Mouse (Mus musculus) cerebellum, adult 2 months (tissue): ENCODE measurements around the gene Rbks. TPM values are rescaled to one million over a fixed set of nuclear protein-coding genes. Genes with fewer than 3 reads are reported as not detected.
"Not testable (repeated sequence)": the region's sequence is repeated elsewhere in the genome, so short reads cannot be mapped to it uniquely, and the experiment has no call there.

Experiments
- DNase-seq, 2 experiments: peaks; one replicate each; pipeline ENCODE4 v3.0.0; 2021
- H3K27ac ChIP-seq: fragments of 200-500 bp; 2 replicates; pipeline ENCODE4 v1.5.1; 2012; ENCODE audit warnings: low read length, control low read depth, inconsistent platforms; ENCODE audit not compliant: insufficient read depth
- H3K27me3 ChIP-seq: fragments of 200-500 bp; 2 replicates; pipeline ENCODE4 v1.6.1; 2012; ENCODE audit warnings: inconsistent platforms, mild to moderate bottlenecking, low read length, moderate library complexity; ENCODE audit not compliant: control insufficient read depth, insufficient read depth
- H3K4me1 ChIP-seq: fragments of 200-500 bp; 2 replicates; pipeline ENCODE4 v1.6.1; 2011; ENCODE audit warnings: low read length; ENCODE audit not compliant: control insufficient read depth, insufficient read depth
- H3K4me3 ChIP-seq: fragments of 200-500 bp; replicated peaks from 2 replicates; pipeline ENCODE3; 2011; ENCODE audit warnings: mild to moderate bottlenecking, low read depth, low read length, control low read depth; ENCODE audit not compliant: insufficient read depth
- CTCF ChIP-seq: fragments of 200-500 bp; IDR thresholded peaks from 2 replicates; pipeline ENCODE4 v1.5.1; 2011; ENCODE audit warnings: low read depth, mild to moderate bottlenecking, control low read depth, low read length, moderate library complexity, borderline replicate concordance; ENCODE audit not compliant: insufficient read depth
- POLR2A ChIP-seq: fragments of 200-500 bp; IDR thresholded peaks from 2 replicates; pipeline ENCODE4 v1.6.1; 2011; ENCODE audit warnings: low read length, control low read depth, borderline replicate concordance; ENCODE audit not compliant: insufficient read depth
- WGBS: fragments of 180-500 bp; shearing (Covaris S2); methylation state at CpG from one replicate; pipeline ENCODE4 v1.1.7; 2018; 5-methylcytosine and 5-hydroxymethylcytosine counted together
- polyA plus RNA-seq: library from polyadenylated mRNA; depleted of rRNA; stranded (reverse); fragments of >200 nt; gene quantifications from 2 replicates; pipeline ENCODE4 v1.2.3, GENCODE M21; 2012

The Rbks gene
- polyA plus RNA-seq, 1 experiment = 4.4 TPM

- H3K4me3 ChIP-seq = no peak overlapping the region
- no peaks in the 10 kb centered on the region for H3K4me1 ChIP-seq
- DNase-seq = no peak
- H3K27me3 ChIP-seq = no peaks in the 10 kb centered on the region
- 91% methylated on average over 6 of the region's 6 CpGs for WGBS
- H3K27ac ChIP-seq = no peak overlapping the region
- TF ChIP-seq POLR2A (no peak), CTCF (no peak)
Observed at GRCm38 (mm10) chr5:31644847-31645246, 52.6 kb downstream of the Rbks start.

DNA sequence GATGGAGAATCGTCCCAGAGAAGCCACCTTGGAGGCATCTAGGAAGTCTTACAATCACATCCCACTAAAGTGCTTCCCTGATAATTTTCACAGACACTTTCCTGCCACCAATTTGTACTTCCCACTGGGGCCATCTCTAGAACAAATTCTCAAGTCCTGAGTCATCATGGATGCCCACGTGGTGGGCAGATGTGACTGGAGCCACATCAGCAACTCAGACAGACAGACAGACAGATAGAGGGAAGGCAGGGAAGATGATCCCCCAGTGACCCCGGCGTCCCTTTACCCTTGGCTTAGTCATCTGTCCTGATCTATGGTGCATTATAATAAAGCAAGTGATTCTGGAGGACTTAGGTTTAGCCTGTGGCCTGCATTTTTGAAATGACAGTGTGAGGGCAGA lies 53.2 kb downstream of the Rbks start:
- 82% methylated on average over 4 of the region's 4 CpGs for WGBS
- no peak overlapping the region for H3K4me3 ChIP-seq
- H3K27ac ChIP-seq = no peak overlapping the region
- DNase-seq = no peak
- H3K4me1 ChIP-seq = no peaks in the 10 kb centered on the region
- no peaks in the 10 kb centered on the region for H3K27me3 ChIP-seq
- TF ChIP-seq CTCF = no peak
- TF ChIP-seq POLR2A = no peak

- no peaks in the 10 kb centered on the region for H3K4me1 ChIP-seq
- H3K27me3 ChIP-seq = no peaks in the 10 kb centered on the region
- no peak for DNase-seq
- 95% methylated on average over 3 of the region's 3 CpGs for WGBS
- no peak overlapping the region for H3K27ac ChIP-seq
- no peak for TF ChIP-seq CTCF
- TF ChIP-seq POLR2A = no peak
- no peak overlapping the region for H3K4me3 ChIP-seq
Observed at GRCm38 (mm10) chr5:31642300-31642699, 55.1 kb downstream of the Rbks start.

GRCm38 (mm10) chr5:31640542-31640941 lies 56.9 kb downstream of the Rbks start:
- Histone ChIP-seq H3K27ac (no peak overlapping the region), H3K4me1 (no peaks in the 10 kb centered on the region), H3K27me3 (no peaks in the 10 kb centered on the region), H3K4me3 (no peak overlapping the region)
- TF ChIP-seq CTCF (no peak), POLR2A (no peak)
- DNase-seq = no peak
- WGBS = 92% methylated on average over 2 of the region's 2 CpGs

DNA sequence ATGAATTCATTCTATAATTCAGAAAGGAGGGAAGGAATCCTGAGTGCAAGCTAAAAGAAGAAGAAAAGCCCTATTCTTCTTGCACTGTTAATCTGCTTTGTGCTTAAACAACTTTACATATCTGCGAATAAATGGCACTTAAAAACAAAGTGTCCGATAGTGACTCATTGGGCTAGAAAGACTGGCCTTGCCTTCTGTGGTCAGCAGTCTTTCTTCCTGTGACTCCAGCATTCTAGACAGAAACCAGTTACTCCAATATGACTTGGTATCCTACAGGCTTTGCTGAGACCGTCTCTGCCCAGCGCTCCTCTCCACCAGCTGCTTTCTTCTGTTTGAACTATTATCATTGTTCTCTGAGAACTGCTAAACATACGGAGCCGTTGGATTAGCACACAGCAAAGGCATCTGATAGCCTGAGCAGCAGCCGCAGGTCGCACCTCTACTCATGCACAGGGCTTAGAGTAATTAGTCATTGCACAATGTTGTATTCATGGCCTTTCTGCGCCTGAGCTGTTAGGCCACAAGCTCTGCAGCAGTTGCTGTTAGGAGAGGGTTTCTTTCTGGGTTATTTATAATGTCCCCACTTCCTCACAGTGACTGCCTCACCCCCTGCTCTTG lies 60.7 kb downstream of the Rbks start:
- H3K4me3 ChIP-seq = no peak overlapping the region
- no peaks in the 10 kb centered on the region for H3K27me3 ChIP-seq
- WGBS = 76% methylated on average over 9 of the region's 9 CpGs
- H3K27ac ChIP-seq = no peak overlapping the region
- no peaks in the 10 kb centered on the region for H3K4me1 ChIP-seq
- TF ChIP-seq CTCF = no peak
- TF ChIP-seq POLR2A = no peak
- DNase-seq = no peak

DNA sequence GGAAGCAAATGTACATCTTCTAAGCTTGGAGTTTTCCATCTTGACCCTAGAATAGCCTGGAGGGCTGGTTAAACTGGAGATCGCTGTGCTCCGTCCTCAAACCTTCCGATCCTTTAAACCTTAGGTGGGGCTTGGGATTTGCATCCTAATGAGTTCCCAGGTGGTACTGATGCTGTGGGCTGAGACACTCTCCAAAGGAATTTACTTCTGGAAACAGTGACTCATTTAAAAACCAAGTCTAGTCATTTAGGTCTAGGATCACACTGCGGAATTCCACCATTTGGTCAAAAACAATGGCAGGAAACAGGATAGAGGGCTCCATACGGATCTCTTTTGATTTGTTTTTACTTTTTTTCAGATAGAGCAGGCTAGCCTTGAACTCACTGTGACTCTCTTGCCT lies 62.7 kb downstream of the Rbks start:
- WGBS = 75% methylated on average over 5 of the region's 5 CpGs
- TF ChIP-seq POLR2A (no peak), CTCF (no peak)
- DNase-seq = no peak
- Histone ChIP-seq H3K4me1 (no peaks in the 10 kb centered on the region), H3K27ac (no peak overlapping the region), H3K4me3 (no peak overlapping the region), H3K27me3 (no peaks in the 10 kb centered on the region)

- Histone ChIP-seq H3K4me3 (no peak overlapping the region), H3K4me1 (no peaks in the 10 kb centered on the region), H3K27me3 (no peaks in the 10 kb centered on the region), H3K27ac (no peak overlapping the region)
- no peak for DNase-seq
- 83% methylated on average over 4 of the region's 4 CpGs for WGBS
- TF ChIP-seq POLR2A (no peak), CTCF (no peak)
Observed at GRCm38 (mm10) chr5:31634161-31634560, 63.3 kb downstream of the Rbks start.

GRCm38 (mm10) chr5:31631169-31631568 lies 66.3 kb downstream of the Rbks start:
- not testable (repeated sequence) for H3K27ac ChIP-seq, H3K4me3 ChIP-seq, H3K4me1 ChIP-seq, DNase-seq, H3K27me3 ChIP-seq
- WGBS = 99% methylated on average over 4 of the region's 4 CpGs
